Mouse (Mus musculus): ENCODE data around the gene BC055324. TPM values are rescaled to one million over a fixed set of nuclear protein-coding genes. Genes with fewer than 3 reads are reported as not detected.

Gene BC055324
- total RNA-seq, 2 experiments from 2014 or later = 15.6 to 20.5 TPM

Other genes starting within 250 kb of the BC055324 start
- 5.3 and 7.0 TPM in 2 replicates for gene Kifap3, start 215.2 kb downstream of the BC055324 start, total RNA-seq (2015)
- 5.8 and 6.1 TPM in 2 replicates for gene Kifap3, start 215.2 kb downstream of the BC055324 start, total RNA-seq (2017)
- 29.5 and 40.9 TPM in 2 replicates for gene Scyl3, start 65.7 kb downstream of the BC055324 start, total RNA-seq (2015)
- 18.9 and 19.2 TPM in 2 replicates for gene Scyl3, start 65.7 kb downstream of the BC055324 start, total RNA-seq (2017)
- gene Mettl18, start 93 bp upstream of the BC055324 start, total RNA-seq (2015) = 2.8 and 5.4 TPM in 2 replicates
- gene Mettl18, start 93 bp upstream of the BC055324 start, total RNA-seq (2017) = 10.2 and 10.7 TPM in 2 replicates
- 0.07 and 0.18 TPM in 2 replicates for gene Sele, start 53.4 kb upstream of the BC055324 start, total RNA-seq (2015)
- gene Sele, start 53.4 kb upstream of the BC055324 start, total RNA-seq (2017) = 0.20 TPM in 1 of 2 replicates, not detected in the other
- gene Sell, start 67.2 kb upstream of the BC055324 start, total RNA-seq (2015) = 838 and 904 TPM in 2 replicates
- gene Sell, start 67.2 kb upstream of the BC055324 start, total RNA-seq (2017) = 641 and 646 TPM in 2 replicates
- 1.4 and 2.0 TPM in 2 replicates for gene Selp, start 120.5 kb upstream of the BC055324 start, total RNA-seq (2015)
- 1.3 and 2.0 TPM in 2 replicates for gene Selp, start 120.5 kb upstream of the BC055324 start, total RNA-seq (2017)
- gene F5, start 157.0 kb upstream of the BC055324 start, total RNA-seq (2015) = 40.5 and 46.2 TPM in 2 replicates
- 29.2 and 38.5 TPM in 2 replicates for gene F5, start 157.0 kb upstream of the BC055324 start, total RNA-seq (2017)